Mouse (Mus musculus) lung, postnatal 14 days (tissue): ENCODE results near the gene Fbf1.

Experiments
- DNase-seq: peaks from one replicate; pipeline ENCODE4 v3.0.0; 2021

Fbf1 gene

DNA sequence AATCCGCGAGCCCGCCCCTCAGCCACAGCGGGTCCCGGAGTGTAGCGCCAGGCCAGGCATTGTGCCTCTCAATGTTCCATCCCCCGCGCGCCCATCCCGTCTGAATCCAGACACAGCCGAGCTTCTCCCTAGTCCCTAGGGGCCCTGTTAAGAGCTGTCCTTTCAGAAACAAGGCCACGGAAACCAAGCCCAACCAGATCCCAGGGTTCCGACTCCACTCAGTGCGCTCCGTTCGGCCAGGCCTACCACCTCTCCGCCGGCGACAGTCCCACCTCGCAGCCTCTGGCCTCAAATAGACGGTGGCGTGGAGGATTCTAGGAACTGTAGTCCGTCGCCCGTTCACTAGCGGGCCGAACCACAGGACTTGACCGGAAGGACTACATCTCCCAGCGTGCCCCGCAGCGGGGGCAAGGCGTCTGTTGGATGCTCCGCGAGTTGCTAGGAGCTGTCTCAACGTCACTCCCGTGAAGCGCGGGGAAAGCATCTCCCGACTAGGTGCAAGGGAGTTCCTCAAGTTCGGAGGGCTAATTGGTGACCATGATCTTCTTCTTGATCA is at the start of gene Fbf1:
Gene Fbf1 (minus strand): TSS at position 283 of the 556 bp plus-strand sequence.
- DNase-seq, result peak; percentile 92

GRCm38 (mm10) chr11:116216549-116216948 is 48.6 kb upstream of the Fbf1 start:
- no peak for DNase-seq

GRCm38 (mm10) chr11:116215991-116216390 is 48.0 kb upstream of the Fbf1 start:
- DNase-seq, result no peak

- DNase-seq, result peak; percentile 36
Measured at GRCm38 (mm10) chr11:116215181-116215580, 47.2 kb upstream of the Fbf1 start.

- DNase-seq, result no peak
Measured at GRCm38 (mm10) chr11:116213877-116214510, 46.0 kb upstream of the Fbf1 start.

DNA sequence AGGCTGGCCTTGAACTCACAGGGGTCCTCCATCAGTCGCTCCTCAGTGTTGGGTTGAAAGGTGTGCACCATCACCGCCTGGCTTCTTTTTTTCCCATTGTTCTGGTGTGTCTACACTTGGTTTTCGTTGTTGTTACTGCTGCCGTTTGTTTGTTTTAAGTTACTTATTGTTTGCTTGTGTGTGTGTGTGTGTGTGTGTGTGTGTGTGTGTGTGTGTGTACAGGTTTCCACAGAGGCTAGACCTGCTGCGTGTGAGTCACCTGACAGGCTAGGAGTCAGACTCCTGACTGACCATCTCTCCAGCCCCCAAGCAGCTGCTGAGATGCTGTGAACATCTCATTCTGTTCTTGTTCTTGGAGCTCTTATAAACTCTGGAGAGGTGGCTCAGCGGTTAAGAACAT is 44.9 kb upstream of the Fbf1 start:
- DNase-seq, result no peak

- no peak for DNase-seq
Measured at GRCm38 (mm10) chr11:116210696-116211095, 42.7 kb upstream of the Fbf1 start.

DNA sequence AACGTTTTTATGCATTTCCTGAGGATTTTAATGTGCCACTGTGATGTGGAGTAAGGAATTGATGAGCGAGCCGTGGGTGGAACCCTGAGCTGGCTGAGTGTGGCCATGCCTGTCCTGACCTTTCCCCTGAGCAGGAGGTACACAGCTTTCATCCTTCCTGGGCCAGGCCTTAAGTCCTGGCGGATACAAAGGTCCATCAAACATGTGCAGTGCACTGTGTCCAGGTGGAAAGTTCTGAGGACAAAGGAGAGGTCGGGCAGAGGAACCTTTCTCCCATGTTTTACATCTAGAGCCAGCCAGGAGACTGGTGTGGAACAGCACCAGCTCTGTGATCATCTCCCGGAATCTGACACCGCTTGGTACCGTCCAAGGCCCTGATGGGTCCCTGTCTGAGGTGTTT is 41.3 kb upstream of the Fbf1 start:
- DNase-seq, result no peak

DNA sequence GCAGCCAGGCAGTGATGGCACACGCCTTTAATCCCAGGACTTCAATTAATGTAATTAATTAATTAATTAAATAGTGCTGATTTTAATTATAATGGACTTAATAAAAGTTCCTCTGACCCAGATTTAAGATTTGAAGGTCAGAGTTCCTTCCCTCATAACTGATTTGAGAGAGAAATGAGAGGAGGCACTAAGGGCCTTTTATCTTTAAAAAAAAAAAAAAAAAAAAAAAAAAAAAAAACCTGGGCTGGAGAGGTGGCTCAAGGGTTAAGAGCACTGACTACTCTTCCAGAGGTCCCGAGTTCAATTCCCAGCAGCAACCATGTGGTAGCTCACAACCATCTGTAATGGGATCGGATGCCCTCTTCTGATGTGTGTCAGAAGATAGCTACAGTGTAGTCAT is 40.7 kb upstream of the Fbf1 start:
- no peak for DNase-seq

DNA sequence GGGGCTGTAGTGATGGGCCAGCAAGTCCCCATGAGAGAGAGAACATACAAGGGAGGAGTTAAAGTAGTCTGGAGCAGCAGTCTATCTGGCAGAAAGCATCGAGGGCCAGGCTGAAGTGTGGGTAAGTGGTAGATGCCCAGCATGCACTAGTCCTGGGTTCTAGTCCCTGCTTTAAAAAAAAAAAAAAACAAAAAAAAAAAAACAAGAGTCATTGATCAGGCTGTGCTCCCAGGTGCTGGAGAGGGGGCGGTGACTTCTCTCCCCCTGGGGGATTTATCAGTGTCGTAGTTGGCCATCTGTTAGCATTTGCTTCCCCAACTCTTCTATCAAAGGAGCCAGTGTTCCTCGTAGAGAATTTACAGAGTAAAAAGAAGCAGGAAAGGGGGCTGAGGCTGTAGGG is 38.7 kb upstream of the Fbf1 start:
- DNase-seq, result no peak

GRCm38 (mm10) chr11:116203150-116203549 is 35.2 kb upstream of the Fbf1 start:
- DNase-seq, result no peak

DNA sequence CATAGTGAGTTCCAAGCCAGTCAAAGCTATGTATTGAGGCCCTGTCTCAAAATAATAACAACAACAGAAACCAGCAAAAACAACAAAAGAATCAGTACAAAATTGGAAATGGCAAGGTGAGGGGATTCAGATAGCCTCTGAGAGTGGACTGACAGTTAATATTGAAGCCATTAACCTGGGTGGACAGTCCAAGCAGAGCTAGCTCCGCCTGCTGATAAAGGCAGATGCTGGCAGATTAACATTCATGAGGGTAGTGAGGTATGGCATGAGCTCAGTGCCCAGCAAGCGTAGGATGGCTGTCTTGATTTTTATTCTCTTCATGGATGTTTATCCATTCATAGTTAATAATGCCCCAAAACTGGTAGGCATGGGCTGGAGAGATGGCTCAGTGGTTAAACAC is 33.2 kb upstream of the Fbf1 start:
- no peak for DNase-seq

GRCm38 (mm10) chr11:116198639-116199531 is 30.9 kb upstream of the Fbf1 start, which contains the start of the genes Ten1 and Acox1:
TSS of gene Ten1 (plus strand) at chr11:116198855.
TSS of gene Acox1 (minus strand) at chr11:116199045.
- peak; percentile 97 for DNase-seq

GRCm38 (mm10) chr11:116198132-116198531 is 30.2 kb upstream of the Fbf1 start:
- no peak for DNase-seq

GRCm38 (mm10) chr11:116197584-116197906 is 29.6 kb upstream of the Fbf1 start:
- DNase-seq, result no peak

GRCm38 (mm10) chr11:116196866-116197583 is 29.1 kb upstream of the Fbf1 start:
- DNase-seq, result no peak

DNA sequence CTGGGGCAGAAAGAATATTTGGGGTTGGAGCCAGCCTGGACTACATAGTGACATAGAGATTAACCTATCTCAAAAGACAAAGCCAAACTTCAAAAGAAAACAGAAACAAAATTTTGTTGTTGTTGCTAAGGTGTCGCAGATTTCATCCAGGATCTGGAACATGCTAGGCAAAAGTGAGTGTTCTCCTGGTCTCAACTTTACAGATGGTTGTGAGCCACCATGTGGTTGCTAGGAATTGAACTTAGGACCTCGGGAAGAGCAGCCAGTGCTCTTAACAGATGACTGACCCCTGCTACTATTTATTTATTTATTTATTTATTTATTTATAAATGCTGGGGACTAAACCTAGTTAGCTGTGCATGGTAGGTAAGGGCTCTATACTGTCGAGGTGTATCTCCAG is 28.4 kb upstream of the Fbf1 start:
- DNase-seq, result no peak

- DNase-seq, result no peak
Measured at GRCm38 (mm10) chr11:116195252-116195651, 27.3 kb upstream of the Fbf1 start.

DNA sequence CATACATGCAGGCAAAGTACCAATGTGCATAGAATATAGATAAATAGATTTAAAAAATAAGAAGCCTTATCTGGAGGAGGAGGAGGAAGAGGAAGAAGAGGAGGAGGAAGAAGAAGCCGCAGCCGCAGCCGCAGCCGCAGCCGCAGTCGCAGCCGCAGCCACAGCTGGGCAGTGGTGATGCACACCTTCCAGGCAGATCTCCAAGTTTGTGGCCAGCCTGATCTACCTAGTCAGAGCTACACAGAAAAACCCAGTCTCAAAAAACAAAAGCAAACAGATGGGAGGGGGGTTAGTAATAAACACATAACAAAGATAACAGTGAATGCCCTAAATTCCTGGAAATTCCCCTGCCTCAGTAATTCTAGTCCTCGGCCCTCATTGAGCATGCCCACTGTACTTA is 26.7 kb upstream of the Fbf1 start:
- DNase-seq, result no peak

GRCm38 (mm10) chr11:116187226-116187930 is 19.4 kb upstream of the Fbf1 start:
- no peak for DNase-seq

DNA sequence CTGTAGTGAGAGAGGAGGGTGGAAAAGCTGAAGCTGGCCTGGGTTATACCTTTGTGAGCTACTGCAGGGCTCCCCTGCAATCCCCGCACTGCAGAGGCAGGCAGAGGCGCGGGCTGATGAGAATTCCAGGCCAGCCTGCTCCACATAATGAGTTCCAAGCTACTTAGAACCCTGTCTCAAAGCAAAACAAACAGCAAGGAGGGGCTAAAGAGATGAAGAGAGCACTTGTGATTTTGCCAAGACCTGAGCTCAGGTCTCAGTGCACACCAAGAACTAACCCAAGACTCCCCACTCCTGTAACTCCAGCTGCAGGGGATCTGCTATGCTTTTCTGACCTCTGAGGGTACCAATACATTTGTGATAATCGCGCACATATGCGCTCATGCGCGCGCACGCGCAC is 18.4 kb upstream of the Fbf1 start:
- no peak for DNase-seq

DNA sequence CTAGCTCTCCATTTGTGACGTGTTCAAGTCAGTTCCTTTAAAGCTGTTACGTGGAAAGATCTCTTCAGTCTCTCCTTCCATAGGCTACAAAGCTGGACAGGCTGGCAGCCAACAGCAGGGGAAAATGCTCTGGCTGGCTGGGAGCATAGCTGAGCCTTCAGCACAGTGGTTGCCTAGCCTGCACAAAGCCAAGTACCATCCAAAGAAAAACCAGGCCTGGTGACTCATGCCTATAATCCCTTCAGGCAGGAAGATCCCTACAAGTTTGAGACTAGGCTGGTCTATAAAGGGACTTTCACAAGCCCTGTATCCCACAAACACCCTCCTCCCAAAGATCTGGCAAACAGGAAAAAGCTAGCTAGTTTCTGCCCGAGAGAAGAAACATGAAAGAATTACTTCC is 17.9 kb upstream of the Fbf1 start:
- no peak for DNase-seq
